Mouse (Mus musculus): ENCODE measurements around the gene Xkr7.

The Xkr7 gene

GRCm38 (mm10) chr2:153031126-153032082 lies at the start of gene Xkr7:
TSS of gene Xkr7 (plus strand) at chr2:153031852.
- DNase-seq, result no peak

GRCm38 (mm10) chr2:152985582-152985981 lies 46.1 kb upstream of the Xkr7 start:
- DNase-seq, result no peak

DNA sequence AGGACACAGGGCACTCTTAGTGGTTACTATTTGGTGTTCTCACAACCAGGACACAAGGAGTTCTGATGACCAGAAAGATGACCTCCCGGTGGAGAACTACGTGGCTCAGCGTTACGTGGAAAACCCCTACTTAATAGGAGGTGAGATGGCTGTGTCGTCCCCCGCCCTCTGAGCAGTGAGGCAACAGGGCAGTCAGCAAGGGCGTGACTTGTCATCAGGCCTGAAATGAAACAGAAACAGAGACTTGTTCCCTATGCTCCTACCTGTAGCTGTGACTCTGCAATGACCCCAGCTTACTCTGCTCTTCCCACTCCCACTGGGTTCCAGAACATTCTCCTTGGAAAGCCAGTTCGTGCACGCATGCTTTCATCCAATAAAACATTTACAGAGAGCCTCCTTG lies 40.1 kb upstream of the Xkr7 start:
- DNase-seq, result peak; percentile 28 to 39

DNA sequence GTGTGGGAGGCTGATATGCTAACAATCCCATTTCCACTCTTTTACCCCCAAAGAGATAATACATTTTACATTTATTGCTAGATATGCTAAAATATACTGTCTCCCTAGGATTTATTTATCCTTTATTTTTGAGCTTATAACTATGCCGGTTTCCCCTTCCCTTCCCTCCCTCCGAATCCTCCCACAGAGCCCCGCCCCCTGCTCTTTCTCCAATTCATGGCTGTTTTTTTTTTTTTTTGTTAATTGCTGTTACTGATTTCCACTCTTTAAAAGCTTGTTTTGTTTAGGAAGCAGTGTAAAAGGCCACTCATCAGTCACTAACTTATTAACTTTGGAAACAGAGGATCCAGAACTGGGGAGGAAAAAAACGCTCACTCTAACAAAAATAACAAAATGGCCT lies 34.6 kb upstream of the Xkr7 start:
- DNase-seq, result no peak

DNA sequence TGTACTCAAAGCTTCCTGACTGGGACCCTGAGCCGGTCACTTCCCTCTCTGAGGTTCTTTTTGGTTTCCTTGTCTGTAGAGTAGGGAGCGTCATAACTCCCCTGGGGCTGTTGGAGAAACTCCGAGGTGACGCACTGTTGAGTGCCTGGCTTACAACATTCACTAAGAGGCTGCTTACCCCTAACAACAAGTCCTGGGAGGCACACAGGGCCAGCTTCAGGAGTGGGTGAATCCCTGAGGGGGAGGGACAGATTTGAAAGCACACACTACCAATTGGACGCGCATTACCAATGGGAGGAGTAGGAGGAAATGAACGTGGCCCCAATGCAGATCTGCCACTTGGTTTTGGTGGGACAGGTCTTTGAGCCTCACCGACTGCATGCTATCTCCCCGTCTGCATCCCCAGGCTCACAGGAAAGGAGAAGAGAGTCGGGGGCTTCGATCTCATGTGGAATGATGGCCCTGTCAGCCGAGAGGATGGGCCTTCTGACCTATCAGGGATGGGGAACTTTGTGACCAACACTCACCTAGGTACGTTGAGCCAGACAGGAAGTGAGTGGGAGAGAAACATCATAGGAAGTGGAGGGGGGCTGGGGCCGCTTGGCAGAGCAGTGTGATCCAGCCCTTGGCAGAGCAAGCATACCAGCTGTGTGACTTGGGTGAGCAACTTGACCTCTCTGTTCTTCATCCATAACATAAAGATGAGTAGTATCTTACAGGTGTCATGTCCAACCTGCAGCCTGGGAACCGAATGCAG lies 29.0 kb upstream of the Xkr7 start:
- DNase-seq, result no peak

DNA sequence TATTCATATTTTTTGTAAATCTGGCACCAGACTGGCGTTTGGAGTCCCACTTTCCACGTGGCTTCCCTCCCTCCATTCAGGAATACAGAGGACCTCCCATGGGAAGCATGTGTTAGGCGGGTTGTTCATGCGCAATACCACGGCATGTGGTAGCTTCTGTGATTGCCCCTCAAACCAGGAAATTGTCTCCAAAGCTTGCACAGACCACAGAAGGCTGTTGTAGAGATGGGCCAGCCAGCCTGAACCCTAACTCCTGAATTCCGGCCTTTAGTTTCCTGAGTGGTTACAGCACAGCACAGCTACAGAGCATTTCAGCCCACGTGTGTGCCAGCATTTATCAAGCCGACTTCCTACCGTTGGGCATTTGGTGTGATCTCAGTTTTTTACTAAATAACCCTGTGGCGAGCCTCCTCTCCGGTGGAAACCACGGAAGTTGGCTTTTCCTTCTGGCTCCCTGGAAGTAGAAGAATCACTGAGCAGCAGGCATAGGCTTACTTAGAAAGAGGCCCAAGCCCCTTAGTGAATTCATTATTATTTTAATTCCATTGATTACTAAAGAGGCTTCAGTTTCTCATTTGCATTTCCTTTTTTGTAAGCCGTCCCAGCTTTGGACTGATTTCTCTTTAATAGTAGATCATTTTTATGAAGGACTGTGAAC lies 27.8 kb upstream of the Xkr7 start:
- DNase-seq, result no peak

GRCm38 (mm10) chr2:153005981-153006380 lies 25.7 kb upstream of the Xkr7 start:
- DNase-seq, result no peak

GRCm38 (mm10) chr2:153009192-153009973 lies 22.3 kb upstream of the Xkr7 start:
- no peak for DNase-seq

- DNase-seq, result no peak
Observed at GRCm38 (mm10) chr2:153013724-153014515, 17.7 kb upstream of the Xkr7 start.

GRCm38 (mm10) chr2:153014758-153015593 lies 16.7 kb upstream of the Xkr7 start, which contains the start of gene Pdrg1:
TSS of gene Pdrg1 (minus strand) at chr2:153015427.
- DNase-seq, result peak; percentile 92 to 95

DNA sequence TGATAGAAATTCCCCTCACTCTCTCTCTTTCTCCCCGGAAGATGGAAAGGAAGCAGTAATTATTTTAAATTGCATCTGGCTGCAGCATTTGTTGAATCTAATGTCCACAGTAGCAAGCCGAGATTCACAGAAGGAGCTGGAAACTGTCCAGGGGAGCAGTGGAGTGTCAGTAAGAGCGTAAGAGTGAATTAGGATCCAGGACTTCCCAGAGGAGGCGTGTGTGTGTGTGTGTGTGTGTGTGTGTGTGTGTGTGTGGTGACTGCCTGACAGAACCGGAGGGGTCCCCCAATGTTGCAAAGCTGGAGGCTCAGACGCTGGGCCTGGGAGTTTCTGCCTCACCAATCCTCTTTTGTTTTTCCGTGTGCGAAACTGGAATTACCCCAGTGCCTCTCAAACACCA lies 15.8 kb upstream of the Xkr7 start:
- no peak for DNase-seq

DNA sequence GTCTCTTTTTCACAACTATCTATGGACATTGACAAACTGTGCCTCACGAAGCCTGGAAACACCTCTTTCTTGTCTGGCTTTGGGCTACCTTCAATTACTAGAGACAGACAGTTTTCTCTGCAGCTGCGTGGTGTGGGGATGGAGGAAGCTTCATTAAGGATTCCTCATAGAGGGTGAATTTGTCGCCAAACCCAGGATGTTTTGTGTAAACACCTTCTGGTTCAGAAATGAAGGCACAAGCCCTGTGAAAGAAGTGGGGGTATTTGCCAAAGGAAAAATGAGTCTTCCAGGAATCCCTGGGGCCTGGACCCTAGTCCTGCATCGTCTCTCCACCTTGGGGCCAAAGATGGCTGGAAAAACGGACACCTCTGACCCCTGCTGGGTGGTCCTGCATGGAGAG lies 14.9 kb upstream of the Xkr7 start:
- DNase-seq, result no peak

DNA sequence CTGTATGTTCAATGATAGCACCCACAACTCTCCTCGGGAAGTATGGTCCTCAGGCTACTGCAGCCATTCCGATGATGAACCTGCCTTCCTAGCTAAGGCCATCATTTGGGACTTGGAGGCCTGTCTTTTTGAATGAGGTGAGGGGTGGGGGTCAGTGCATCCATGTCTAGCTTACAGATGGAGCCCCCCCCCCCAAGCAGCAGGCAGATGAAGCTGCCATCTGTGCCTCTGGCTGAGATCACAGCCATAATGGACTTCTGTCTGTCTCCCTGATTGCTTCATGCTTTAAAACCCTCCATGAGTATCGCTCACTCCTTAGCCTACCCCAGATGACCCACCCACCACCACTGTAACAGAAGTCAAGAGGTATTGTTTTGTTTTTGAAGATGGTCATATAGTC lies 12.3 kb upstream of the Xkr7 start:
- no peak for DNase-seq

- no peak for DNase-seq
Observed at GRCm38 (mm10) chr2:153021163-153021562, 10.5 kb upstream of the Xkr7 start.

GRCm38 (mm10) chr2:153022855-153023254 lies 8.8 kb upstream of the Xkr7 start:
- DNase-seq, result no peak

- DNase-seq, result no peak
Observed at GRCm38 (mm10) chr2:153026052-153026451, 5.6 kb upstream of the Xkr7 start.

- DNase-seq, result no peak
Observed at GRCm38 (mm10) chr2:153027501-153027900, 4.2 kb upstream of the Xkr7 start.

GRCm38 (mm10) chr2:153030422-153030821 lies 1.2 kb upstream of the Xkr7 start:
- DNase-seq, result no peak

DNA sequence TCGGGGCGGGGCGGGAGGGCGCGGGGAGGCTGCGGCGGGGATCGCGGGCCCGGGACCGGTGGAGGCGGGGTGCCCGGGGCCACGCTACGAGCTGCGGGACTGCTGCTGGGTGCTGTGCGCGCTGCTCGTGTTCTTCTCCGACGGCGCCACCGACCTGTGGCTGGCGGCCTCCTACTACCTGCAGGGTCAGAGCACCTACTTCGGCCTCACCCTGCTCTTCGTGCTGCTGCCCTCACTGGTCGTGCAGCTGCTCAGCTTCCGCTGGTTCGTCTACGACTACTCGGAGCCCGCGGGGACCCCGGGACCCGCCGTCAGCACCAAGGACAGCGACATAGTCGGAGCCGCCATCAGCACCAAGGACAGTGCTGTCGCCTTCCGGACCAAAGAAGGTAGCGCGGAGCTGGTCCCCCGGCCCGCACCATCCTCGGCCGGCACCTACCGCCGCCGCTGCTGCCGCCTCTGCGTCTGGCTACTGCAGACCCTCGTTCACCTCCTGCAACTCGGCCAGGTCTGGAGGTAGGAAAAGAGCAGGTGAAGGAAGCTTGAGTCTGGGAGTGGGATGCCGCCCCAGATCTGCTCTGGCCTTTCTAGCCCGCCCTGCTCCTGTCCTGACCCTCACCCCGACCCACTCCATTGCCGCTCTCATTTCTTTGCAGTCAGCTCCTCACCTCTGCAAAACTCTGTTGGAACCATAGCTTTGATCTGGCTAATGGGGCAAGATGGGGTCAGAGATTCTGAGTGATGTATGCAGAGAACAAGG lies 611 bp downstream of the Xkr7 start:
- peak; percentile 28 to 59 for DNase-seq

GRCm38 (mm10) chr2:153032973-153033372 lies 1.3 kb downstream of the Xkr7 start:
- DNase-seq, result no peak

All from kidney, adult 8-10 months (tissue).